Mouse (Mus musculus): ENCODE measurements around the gene Abca8b. TPM values are rescaled to one million over a fixed set of nuclear protein-coding genes. Genes with fewer than 3 reads are reported as not detected.
"Not testable (repeated sequence)": the region's sequence is repeated elsewhere in the genome, so short reads cannot be mapped to it uniquely, and the experiment has no call there.

Abca8b gene
- polyA plus RNA-seq, 1 experiment = not detected

GRCm38 (mm10) chr11:109919480-109919879 is 76.2 kb downstream of the Abca8b start:
- Histone ChIP-seq H3K4me1 (no peaks in the 10 kb centered on the region), H3K9me3 (peaks cover 10% of the 10 kb centered on the region), H3K36me3 (replicated peaks; ENCODE audit: low read length) (no peaks in the 10 kb centered on the region), H3K27me3 (replicated peaks) (no peaks in the 10 kb centered on the region), H3K4me3 (replicated peaks) (no peak overlapping the region)
- TF ChIP-seq FLI1 (IDR thresholded peaks at IDR 0.05; ENCODE audit: low read length) = no peak
- TF ChIP-seq GATA1 (IDR thresholded peaks at IDR 0.05; ENCODE audit: borderline replicate concordance, low read length) = no peak

DNA sequence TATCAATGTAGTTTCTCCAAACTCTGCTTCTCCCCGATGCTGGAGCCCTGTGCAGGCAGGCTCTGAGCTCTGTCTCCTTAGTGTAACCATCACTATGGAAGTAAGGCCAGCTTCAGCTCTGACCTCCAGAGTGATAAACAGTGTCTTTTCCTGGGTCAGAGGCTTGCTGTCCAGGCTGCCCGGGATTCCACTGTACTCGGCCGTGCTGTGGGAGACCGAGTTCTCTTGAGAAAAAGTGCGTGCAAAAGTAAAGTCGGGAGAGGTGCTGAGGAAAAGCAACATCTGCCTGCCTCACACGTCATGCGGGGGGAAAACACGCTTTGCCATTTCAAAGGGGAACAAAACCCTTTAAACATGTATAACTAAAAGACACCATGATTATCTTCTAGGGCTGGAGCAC is 79.0 kb downstream of the Abca8b start:
- no peak overlapping the region for H3K4me3 ChIP-seq (replicated peaks)

DNA sequence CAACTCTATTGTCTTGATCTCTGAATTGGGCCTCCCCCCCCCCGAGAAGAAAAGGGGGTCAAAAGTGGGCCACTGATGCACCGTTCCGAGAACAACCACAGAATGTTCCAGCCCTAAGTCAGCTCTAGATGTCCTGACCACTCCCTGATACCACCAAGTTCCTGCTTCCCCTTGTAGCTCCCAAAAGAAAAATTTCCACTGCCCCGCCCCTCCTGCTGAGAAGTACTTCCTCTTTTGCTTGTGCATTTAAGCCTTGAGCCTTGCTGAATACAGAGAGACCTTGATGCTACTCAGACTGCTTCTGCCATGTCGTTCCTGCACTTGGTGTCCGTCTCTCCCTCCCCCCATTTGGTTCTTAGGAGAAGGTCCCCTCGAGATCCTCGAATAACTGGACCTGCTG is 82.5 kb downstream of the Abca8b start:
- not testable (repeated sequence) for H3K27me3 ChIP-seq (replicated peaks); H3K4me1 ChIP-seq; H3K36me3 ChIP-seq (replicated peaks; ENCODE audit: low read length); H3K4me3 ChIP-seq (replicated peaks)
- peaks cover 13% of the 10 kb centered on the region for H3K9me3 ChIP-seq

More for the DNA sequence above, 79.0 kb downstream of the Abca8b start:
- no peak for TF ChIP-seq GATA1 (IDR thresholded peaks at IDR 0.05; ENCODE audit: borderline replicate concordance, low read length)
- TF ChIP-seq FLI1 (IDR thresholded peaks at IDR 0.05; ENCODE audit: low read length) = no peak
- Histone ChIP-seq H3K27me3 (replicated peaks) (no peaks in the 10 kb centered on the region), H3K36me3 (replicated peaks; ENCODE audit: low read length) (no peaks in the 10 kb centered on the region), H3K4me1 (no peaks in the 10 kb centered on the region), H3K9me3 (peaks cover 7% of the 10 kb centered on the region)

DNA sequence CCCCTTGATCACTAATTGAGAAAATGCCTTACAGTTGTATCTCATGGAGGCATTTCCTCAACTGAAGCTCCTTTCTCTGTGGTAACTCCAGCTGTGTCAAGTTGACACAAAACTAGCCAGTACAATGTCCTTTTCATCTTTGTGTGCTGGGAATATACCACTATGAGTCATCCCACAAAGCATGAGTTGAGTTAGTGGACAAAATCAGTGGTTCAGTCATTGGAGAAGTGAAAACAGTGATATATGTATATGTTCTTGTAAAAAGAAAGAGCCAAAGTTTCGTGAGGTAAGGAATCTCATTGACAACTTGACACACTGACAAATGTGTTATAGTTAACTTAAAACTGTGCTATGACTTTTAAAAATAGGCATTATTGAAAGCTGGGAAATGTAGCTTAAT is 83.5 kb downstream of the Abca8b start:
- not testable (repeated sequence) for H3K27me3 ChIP-seq (replicated peaks); H3K4me1 ChIP-seq; H3K36me3 ChIP-seq (replicated peaks; ENCODE audit: low read length); H3K4me3 ChIP-seq (replicated peaks)
- peaks cover 18% of the 10 kb centered on the region for H3K9me3 ChIP-seq

DNA sequence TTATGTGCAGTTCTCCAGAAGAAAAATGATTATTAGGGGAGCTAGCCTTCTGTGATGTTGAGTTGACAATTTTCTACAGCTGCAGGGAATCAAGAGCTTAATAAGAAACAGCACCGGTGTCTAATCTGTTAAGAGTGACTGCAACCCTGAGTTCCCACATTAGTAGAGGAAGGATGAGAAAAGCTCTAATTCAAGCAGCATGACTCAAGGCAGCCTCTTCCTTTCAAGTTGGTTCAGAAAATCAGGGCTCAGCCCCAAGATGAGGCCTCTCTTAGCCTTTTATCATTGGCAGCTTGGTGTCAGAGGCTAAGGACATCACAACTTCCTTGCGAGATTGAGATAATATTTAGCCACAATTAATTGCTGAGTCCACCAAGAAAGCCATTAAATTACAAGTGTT is 85.8 kb downstream of the Abca8b start:
- Histone ChIP-seq H3K9me3 (peaks cover 18% of the 10 kb centered on the region), H3K4me3 (replicated peaks) (no peak overlapping the region), H3K27me3 (replicated peaks) (peaks cover 2% of the 10 kb centered on the region), H3K36me3 (replicated peaks; ENCODE audit: low read length) (no peaks in the 10 kb centered on the region), H3K4me1 (no peaks in the 10 kb centered on the region)
- TF ChIP-seq FLI1 (IDR thresholded peaks at IDR 0.05; ENCODE audit: low read length) = no peak
- TF ChIP-seq GATA1 (IDR thresholded peaks at IDR 0.05; ENCODE audit: borderline replicate concordance, low read length) = no peak

DNA sequence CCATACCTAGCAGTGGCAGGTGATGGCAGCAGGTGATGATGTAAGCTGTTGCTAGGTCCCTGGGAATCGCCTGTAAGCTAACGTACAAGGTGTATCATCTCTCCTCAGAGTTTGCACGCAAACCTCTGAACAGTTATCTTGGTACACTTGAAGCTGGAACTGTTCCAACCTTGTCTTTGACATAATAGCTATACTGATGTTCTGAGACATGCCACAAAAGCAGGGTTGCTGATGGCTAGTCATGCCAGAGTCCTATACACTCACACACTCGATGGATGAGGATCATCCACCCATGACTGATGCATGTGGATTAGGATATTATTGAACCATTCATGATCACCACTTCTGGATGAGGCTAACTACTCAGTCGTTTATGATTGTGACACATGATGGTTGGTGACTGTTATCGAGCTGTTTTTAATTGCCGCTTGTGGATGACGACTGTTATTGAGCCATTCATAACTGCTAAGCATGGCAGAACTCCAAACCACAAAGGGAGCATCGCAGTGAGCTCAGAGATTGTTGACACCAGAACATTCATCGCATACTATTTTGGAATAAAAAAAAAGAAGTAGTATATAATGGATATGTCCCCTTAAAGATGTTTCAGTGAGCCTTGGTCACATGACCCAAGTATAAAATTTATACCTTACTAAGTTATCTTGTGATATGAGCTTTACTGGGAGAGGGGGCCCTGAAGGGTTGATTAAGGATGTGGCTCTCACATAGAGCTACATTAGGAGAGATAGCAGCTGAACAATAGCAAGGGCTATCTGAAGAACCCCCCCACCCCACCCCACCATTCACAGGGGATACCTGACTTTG is 87.2 kb downstream of the Abca8b start:
- no peak for TF ChIP-seq FLI1 (IDR thresholded peaks at IDR 0.05; ENCODE audit: low read length)
- no peak for TF ChIP-seq GATA1 (IDR thresholded peaks at IDR 0.05; ENCODE audit: borderline replicate concordance, low read length)
- Histone ChIP-seq H3K4me3 (replicated peaks) (no peak overlapping the region), H3K4me1 (no peaks in the 10 kb centered on the region), H3K36me3 (replicated peaks; ENCODE audit: low read length) (no peaks in the 10 kb centered on the region), H3K27me3 (replicated peaks) (peaks cover 2% of the 10 kb centered on the region), H3K9me3 (peaks cover 15% of the 10 kb centered on the region)

DNA sequence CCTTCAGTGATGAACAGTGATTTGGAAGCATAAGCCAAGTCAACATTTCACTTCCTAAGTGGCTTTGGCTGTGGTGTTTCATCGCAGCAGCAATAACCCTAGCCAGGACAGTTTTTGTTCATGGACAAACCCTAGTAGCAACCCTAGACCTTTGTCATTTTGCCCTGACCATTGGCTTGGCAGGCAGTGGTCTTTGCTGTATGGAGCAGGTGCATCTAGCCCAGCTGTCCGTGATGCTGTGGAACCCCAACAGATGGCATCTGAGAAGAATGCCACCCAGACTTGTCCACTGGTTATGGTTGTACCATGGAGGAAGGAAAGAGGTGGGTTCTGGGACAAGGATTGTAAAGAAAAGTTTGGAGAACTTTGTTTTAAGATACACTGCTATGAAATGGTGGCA is 88.1 kb downstream of the Abca8b start:
- peaks cover 11% of the 10 kb centered on the region for H3K9me3 ChIP-seq
- no peak for TF ChIP-seq GATA1 (IDR thresholded peaks at IDR 0.05; ENCODE audit: borderline replicate concordance, low read length)
- no peak for TF ChIP-seq FLI1 (IDR thresholded peaks at IDR 0.05; ENCODE audit: low read length)
- no peaks in the 10 kb centered on the region for H3K36me3 ChIP-seq (replicated peaks; ENCODE audit: low read length)
- H3K4me3 ChIP-seq (replicated peaks) = no peak overlapping the region
- no peaks in the 10 kb centered on the region for H3K4me1 ChIP-seq
- peaks cover 2% of the 10 kb centered on the region for H3K27me3 ChIP-seq (replicated peaks)

DNA sequence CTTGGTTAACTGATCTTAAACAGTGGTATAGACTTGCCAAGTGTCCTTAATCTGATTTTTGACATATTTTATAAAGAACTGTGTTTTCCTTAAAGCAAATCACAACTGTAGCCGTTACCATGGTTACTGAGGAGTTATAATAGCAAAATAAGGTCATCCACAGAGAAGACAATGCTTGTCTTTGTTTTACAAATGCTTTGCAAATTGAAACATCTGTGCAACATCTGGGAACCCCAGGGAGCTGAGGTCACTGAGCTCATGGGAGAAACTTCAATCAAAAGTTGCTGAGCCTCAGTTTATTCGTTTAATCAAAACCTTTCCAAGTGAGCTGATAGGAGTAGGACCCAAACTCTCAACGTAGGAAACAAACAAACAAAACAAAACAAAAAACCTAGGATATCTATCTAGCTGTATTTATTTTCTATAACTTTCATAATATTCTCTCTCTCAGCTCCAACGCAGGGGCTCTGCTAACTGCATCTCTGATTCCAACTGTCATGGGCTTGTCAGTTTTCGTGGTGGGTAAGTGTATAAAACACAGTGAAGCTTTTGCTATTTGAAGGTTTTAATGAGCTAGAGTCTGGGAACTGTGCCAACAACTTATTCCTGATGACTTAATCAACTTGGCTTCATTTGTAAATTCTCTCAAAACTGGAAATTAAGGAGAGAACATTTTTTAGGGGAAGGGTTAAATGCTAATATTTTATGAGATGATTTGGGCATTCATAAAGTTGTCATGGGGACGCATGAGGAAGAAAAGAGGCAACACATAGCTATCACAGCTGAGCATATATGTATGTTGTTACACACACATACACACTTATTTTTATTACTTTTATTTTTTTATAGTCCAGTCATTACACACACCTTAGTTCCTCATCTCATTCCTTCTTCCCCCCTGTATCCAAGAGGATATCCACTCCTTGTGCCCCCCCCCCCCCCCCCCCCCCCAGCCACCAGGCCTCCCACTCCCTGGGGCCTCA is 92.7 kb downstream of the Abca8b start:
- H3K9me3 ChIP-seq = peaks cover 10% of the 10 kb centered on the region
- no peaks in the 10 kb centered on the region for H3K4me1 ChIP-seq
- H3K4me3 ChIP-seq (replicated peaks) = no peak overlapping the region
- H3K27me3 ChIP-seq (replicated peaks) = no peaks in the 10 kb centered on the region
- TF ChIP-seq FLI1 (IDR thresholded peaks at IDR 0.05; ENCODE audit: low read length) = no peak
- TF ChIP-seq GATA1 (IDR thresholded peaks at IDR 0.05; ENCODE audit: borderline replicate concordance, low read length) = no peak
- H3K36me3 ChIP-seq (replicated peaks; ENCODE audit: low read length) = no peaks in the 10 kb centered on the region

- Histone ChIP-seq H3K9me3 (peaks cover 6% of the 10 kb centered on the region), H3K36me3 (replicated peaks; ENCODE audit: low read length) (no peaks in the 10 kb centered on the region), H3K4me3 (replicated peaks) (no peak overlapping the region), H3K4me1 (no peaks in the 10 kb centered on the region), H3K27me3 (replicated peaks) (no peaks in the 10 kb centered on the region)
- no peak for TF ChIP-seq FLI1 (IDR thresholded peaks at IDR 0.05; ENCODE audit: low read length)
- TF ChIP-seq GATA1 (IDR thresholded peaks at IDR 0.05; ENCODE audit: borderline replicate concordance, low read length) = no peak
These were observed 95.0 kb downstream of the Abca8b start for GRCm38 (mm10) chr11:109900491-109901241.

Measured in megakaryocyte, embryonic 14.5 days (primary cell).